Mouse (Mus musculus) spleen, postnatal 4 days (tissue): ENCODE measurements around the gene Igfbp1.

ENCODE experiments used
- DNase-seq, 2 experiments: peaks; one replicate each; pipeline ENCODE4 v3.0.0; 2022; ENCODE audit warnings: low spot score in 2 of 2

Gene Igfbp1

DNA sequence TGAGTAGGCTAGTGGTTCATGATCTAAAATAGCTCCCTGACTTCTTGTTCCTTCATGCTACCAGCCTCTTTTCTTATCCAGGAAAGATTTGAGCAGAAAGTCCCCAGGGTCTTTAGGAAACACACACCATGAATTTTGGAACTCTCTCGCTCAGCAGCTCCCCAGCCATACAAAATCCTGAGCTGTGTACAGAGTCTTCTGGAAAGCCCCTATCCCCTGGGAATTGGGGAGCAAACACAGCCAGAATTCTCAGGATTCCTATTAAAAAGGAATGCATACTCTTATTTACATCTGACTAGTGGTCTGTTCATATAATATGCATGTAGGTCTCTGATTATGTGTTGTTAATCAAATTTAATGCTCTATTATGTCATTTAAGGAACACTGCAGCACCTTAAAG, 36.9 kb downstream of the Igfbp1 start:
- DNase-seq = no peak

DNA sequence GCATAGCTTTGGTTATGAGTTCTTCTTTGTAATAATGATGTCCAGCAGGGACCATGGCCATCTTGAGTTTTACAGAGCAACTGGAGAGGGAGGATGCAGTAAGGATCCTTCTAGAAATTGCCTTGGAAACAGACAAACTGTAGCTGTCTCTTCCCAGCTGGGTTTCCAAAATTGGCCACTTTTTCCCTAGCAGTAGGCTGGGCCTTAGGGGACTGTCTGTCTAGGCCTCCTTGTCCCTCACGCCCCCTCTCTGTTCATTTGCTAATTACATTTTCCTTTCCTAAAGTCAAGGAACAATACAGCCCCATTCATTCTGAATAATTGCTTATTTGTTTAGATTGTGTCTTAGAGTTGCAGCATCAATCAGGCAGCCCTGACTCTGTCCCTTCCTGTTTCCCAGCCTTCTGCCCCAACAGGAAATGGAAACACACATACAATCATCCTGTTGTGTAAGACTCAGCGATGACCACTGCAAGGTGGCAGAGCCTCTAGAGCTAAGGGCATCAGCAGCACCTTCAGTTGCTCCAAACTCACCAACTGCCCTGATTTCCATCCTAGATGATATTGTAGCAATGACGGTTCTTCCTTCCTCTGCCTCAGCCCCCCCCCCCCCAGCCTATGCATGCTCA, 37.5 kb downstream of the Igfbp1 start:
- DNase-seq = no peak

DNA sequence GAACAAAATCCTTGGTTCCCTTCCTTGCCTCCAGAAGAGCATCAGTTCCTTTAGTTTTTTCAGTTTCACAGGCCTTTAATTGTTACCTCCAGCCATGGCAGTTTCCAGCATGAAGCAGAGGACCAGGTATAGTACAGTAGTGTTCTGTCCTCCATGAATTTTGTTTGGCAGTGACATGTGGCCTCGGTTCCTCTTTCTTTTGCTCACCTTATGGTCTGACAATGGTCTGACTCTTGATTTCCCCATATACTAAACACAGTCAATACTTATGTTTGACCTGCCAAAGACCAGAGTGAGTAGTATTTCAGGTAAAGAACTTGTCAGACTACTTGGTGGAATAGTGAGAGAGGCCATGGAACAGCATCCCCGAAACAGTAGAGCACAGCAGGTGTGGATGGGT, 39.2 kb downstream of the Igfbp1 start:
- DNase-seq = no peak

DNA sequence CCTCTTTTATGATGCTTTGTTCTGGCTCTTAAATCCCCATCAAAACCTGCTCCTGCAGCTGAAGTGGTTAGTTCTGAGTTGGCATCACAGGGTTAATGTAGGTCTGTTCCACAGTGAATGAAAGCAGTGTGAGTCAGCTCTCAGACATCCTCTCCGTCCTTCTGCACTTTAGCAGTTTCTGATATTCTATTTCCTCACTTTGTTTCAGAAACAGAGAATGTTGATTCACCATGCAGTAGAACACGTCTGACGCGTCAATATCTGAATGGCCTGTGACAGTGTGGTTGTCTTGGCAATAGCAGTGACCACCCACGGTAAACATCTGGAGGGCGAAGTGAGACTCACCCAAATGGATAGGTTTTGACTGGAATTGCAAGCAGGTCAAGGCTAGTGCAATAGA, 40.1 kb downstream of the Igfbp1 start:
- no peak for DNase-seq

DNA sequence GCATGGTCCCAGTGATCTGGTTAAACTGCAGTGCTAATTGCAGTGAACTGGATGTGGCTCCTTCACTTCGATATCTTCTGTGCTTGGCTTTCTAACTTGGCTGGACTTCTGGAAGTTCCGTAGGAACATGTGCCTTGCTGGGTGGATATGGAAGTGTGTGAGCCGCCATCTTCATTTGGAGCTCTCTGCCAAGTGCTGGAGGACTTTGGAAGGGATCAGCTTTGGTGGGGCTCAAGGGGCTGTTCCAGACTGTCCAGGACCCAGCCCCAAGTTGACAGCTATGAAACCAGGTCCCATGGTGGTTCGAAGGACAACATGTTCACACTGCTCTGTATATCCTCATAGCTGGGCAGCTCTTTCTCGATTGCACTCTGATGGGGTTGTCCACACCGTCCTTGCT, 41.0 kb downstream of the Igfbp1 start:
- no peak for DNase-seq

DNA sequence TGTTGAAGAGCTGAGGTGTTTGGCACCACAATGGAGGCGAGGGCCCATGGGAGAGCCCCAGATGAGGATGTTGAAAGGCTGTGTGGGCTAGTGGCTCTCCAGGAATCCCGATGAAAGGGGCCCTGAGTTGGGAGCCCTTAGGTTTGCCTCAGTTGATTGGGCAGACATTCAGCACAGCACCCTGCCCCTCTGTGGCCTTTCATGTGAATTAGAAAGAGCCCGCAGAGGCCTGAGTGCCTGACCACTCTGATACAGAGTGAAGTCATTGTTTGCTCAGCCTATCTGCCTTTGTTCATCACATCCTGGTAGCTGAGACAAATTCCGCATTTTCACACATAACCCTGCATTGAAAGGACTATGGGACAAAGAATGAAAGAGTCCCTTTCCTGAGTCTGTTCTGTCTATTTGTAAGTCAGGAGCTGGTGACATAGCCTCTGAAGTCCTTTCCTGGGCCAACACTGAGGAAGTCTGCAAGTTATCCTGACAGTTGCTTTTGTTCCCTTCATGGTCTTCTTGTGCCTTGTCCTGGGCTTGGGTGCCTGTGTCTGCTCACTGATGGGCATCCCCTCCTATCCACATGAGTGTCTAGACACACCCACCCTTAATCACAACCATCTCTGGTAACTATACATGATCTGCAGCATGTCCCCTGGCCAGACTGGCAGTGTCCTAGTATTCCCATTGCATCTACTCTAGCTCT, 41.6 kb downstream of the Igfbp1 start:
- no peak for DNase-seq

DNA sequence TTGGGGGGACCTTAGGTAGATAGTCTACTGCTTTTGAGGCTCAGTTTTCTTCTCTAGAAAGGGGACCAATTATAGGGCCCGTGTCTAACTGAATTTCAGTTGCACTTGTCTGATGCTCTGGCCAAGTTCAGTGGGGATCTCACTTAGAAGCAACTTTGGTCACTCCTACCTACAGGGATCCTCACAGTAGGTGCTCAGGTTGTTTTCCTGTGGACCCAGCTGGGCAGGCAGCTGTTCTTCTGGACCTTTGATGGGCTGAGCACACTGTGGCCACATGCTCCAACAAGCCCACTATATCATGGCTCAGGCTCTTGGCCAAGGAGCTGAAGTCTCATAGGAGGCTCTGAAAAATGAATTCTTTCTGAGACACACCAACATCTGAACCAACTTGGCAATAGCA, 47.2 kb downstream of the Igfbp1 start:
- DNase-seq = no peak

DNA sequence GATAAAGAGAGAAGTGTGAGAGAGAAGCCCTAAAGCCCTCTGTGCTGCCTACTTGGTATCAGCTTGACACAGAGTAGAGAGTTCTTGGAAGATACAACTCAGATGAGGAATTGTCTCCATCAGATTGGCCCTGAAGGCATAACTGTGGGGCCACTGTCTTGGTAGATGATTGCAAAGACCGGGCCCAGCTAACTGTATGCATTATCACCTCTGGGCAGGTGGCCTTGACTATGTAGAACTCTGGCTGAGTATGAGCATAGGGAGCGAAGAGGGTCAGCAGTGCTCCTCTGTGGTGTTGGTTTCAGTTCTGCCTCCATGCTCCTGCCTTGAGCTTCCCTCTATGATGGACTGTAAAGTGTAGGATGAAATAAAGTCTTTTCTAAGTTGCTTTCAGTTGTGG, 52.8 kb downstream of the Igfbp1 start:
- no peak for DNase-seq

DNA sequence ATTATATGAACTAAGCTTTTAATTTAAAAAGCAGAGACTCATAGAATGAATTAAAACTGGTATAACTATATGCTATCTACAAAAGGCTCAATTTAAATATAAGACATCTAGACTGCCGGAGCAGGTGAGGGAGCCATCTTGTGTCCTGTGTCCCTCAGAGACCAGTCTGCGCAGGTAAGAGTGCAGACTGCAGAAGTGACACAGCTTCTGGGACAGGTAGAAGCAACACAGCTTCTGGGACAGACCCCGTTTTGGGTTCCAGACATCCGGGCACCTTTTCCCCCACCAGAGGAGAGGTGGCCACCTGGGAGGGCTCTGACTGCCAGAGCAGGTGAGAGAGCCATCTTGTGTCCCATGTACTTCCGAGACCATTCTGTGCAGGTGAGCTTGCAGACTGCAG, 53.3 kb downstream of the Igfbp1 start:
- no peak for DNase-seq
